Mouse (Mus musculus): ENCODE data around the gene Vkorc1l1. TPM values are rescaled to one million over a fixed set of nuclear protein-coding genes. Genes with fewer than 3 reads are reported as not detected.
A peak's percentile ranks its signal among the peaks of the same experiment; 100 is the strongest.

The Vkorc1l1 gene
- total and polyA plus RNA-seq, 2 experiments from 2014 or later = 22.8 to 87.1 TPM

DNA sequence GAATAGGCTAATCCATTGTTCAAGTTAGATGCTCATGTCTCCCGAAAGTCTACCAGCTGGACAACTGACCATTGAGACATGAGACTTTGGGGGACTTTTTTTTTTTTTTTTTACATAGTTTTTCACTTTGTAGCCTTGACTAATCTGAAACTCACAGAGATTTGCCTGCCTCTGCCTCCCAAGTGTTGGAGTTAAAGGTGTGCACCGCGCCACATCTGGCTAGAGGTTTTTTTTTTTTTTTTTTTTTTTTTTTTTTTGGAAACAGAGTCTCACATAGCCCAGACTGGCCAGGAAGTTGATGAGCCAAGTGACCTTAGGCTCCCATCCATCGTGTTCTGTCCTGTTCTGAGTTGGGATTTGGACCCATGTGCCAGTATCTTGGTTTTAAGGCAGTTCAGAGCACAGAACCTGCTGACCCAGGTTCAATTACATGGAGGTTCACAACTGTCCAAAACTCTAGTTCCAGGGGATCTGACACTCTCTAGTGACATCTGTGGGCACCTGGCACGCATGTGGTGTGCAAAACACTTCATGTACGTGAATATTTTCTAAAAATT lies 66.3 kb downstream of the Vkorc1l1 start:
- Histone ChIP-seq H3K9me3 (ENCODE audit: low read length) (no peaks in the 10 kb centered on the region), H3K4me3 (ENCODE audit: low read depth, low read length) (no peak overlapping the region), H3K27ac (ENCODE audit: low read depth, low read length) (no peak overlapping the region), H3K4me2 (ENCODE audit: low read depth, low read length, poor library complexity, severe bottlenecking) (no peak overlapping the region), H3K4me1 (ENCODE audit: insufficient read depth, low read length) (no peaks in the 10 kb centered on the region), H3K36me3 (ENCODE audit: insufficient read depth, low read length) (peaks cover 11% of the 10 kb centered on the region; the same call in 1 of the 2 replicates), H3K27me3 (ENCODE audit: insufficient read depth, low read length) (no peaks in the 10 kb centered on the region), H3K9ac (replicated peaks; ENCODE audit: low read length, poor library complexity, severe bottlenecking) (no peak overlapping the region)
- DNase-seq (ENCODE audit: low spot score) (no peak), ATAC-seq (ENCODE audit: low FRiP score) (no peak)
- no peak for TF ChIP-seq CTCF (IDR thresholded peaks at IDR 0.05)
- WGBS = 82% methylated on average over 6 of the region's 6 CpGs

GRCm38 (mm10) chr5:130009784-130010183 lies 68.0 kb downstream of the Vkorc1l1 start:
- Histone ChIP-seq H3K9ac (replicated peaks; ENCODE audit: low read length, poor library complexity, severe bottlenecking) (no peak overlapping the region), H3K9me3 (ENCODE audit: low read length) (no peaks in the 10 kb centered on the region), H3K27ac (ENCODE audit: low read depth, low read length) (no peak overlapping the region), H3K4me3 (ENCODE audit: low read depth, low read length) (no peak overlapping the region), H3K36me3 (ENCODE audit: insufficient read depth, low read length) (peaks cover 13% of the 10 kb centered on the region; the same call in 1 of the 2 replicates), H3K4me1 (ENCODE audit: insufficient read depth, low read length) (no peaks in the 10 kb centered on the region), H3K27me3 (ENCODE audit: insufficient read depth, low read length) (no peaks in the 10 kb centered on the region), H3K4me2 (ENCODE audit: low read depth, low read length, poor library complexity, severe bottlenecking) (no peak overlapping the region)
- ATAC-seq (ENCODE audit: low FRiP score) (no peak), DNase-seq (ENCODE audit: low spot score) (no peak)
- no peak for TF ChIP-seq CTCF (IDR thresholded peaks at IDR 0.05)
- 97% methylated on average over 4 of the region's 4 CpGs for WGBS

DNA sequence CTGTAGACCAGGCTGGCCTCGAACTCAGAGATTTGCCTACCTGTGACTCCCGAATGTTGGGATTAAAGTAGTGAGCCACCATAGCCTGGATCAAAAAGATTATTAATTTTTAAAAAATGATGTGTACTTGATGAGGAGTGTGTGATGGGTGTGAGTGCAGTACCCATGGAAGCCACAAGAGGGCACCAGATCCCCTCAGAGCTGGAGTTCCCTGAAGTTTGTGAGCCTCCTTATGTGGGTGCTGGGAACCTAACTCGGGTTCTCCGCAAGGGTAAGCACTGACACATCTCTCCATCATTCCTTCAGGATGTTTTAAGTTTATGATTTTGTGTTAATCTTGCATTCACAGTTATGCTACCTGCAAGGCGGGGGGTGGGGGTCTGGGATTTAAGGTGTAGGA lies 69.2 kb downstream of the Vkorc1l1 start:
- Histone ChIP-seq H3K4me1 (ENCODE audit: insufficient read depth, low read length) (no peaks in the 10 kb centered on the region), H3K27ac (ENCODE audit: low read depth, low read length) (no peak overlapping the region), H3K4me3 (ENCODE audit: low read depth, low read length) (no peak overlapping the region), H3K36me3 (ENCODE audit: insufficient read depth, low read length) (peaks cover 15% of the 10 kb centered on the region), H3K9me3 (ENCODE audit: low read length) (no peaks in the 10 kb centered on the region), H3K27me3 (ENCODE audit: insufficient read depth, low read length) (no peaks in the 10 kb centered on the region), H3K4me2 (ENCODE audit: low read depth, low read length, poor library complexity, severe bottlenecking) (no peak overlapping the region), H3K9ac (replicated peaks; ENCODE audit: low read length, poor library complexity, severe bottlenecking) (no peak overlapping the region)
- DNase-seq (ENCODE audit: low spot score) (no peak), ATAC-seq (ENCODE audit: low FRiP score) (no peak)
- TF ChIP-seq CTCF (IDR thresholded peaks at IDR 0.05) = peak; percentile 52
- WGBS = 96% methylated on average over 5 of the region's 5 CpGs

DNA sequence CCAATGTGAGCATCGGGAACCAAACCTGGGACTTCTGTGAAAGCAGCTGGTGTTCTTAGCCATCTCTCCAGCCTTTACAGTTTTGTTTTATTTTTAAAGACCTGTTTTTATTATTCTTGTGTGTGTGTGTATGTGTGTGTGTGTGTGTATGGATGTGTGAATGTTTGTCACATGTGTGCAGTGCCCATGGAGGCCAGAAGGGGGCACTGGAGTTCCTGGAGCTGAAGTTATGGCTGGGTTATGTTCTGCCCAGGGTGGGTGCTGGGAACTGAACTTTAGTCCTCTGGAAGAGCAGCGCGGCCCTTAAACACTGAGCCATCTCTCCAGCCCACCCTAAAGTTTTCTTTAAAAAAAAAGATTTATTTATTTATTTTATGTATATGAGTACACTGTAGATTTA lies 73.3 kb downstream of the Vkorc1l1 start:
- no peak overlapping the region for H3K9ac ChIP-seq (replicated peaks; ENCODE audit: low read length, poor library complexity, severe bottlenecking)
- H3K9me3 ChIP-seq (ENCODE audit: low read length) = no peaks in the 10 kb centered on the region
- H3K4me1 ChIP-seq (ENCODE audit: insufficient read depth, low read length) = no peaks in the 10 kb centered on the region
- no peak overlapping the region for H3K4me2 ChIP-seq (ENCODE audit: low read depth, low read length, poor library complexity, severe bottlenecking)
- no peak overlapping the region for H3K27ac ChIP-seq (ENCODE audit: low read depth, low read length)
- H3K36me3 ChIP-seq (ENCODE audit: insufficient read depth, low read length) = peaks cover 19% of the 10 kb centered on the region
- 99% methylated on average over 3 of the region's 3 CpGs for WGBS
- no peak for ATAC-seq (ENCODE audit: low FRiP score)
- no peaks in the 10 kb centered on the region for H3K27me3 ChIP-seq (ENCODE audit: insufficient read depth, low read length)
- peak; percentile 23; the same call in 1 of the 2 replicates for TF ChIP-seq CTCF (IDR thresholded peaks at IDR 0.05)
- no peak for DNase-seq (ENCODE audit: low spot score)
- H3K4me3 ChIP-seq (ENCODE audit: low read depth, low read length) = no peak overlapping the region

GRCm38 (mm10) chr5:130019461-130019860 lies 77.7 kb downstream of the Vkorc1l1 start:
- H3K4me2 ChIP-seq (ENCODE audit: low read depth, low read length, poor library complexity, severe bottlenecking) = no peak overlapping the region
- TF ChIP-seq CTCF (IDR thresholded peaks at IDR 0.05) = no peak
- H3K27ac ChIP-seq (ENCODE audit: low read depth, low read length) = no peak overlapping the region
- 83% methylated on average over 8 of the region's 8 CpGs for WGBS
- ATAC-seq (ENCODE audit: low FRiP score) (no peak), DNase-seq (ENCODE audit: low spot score) (no peak)
- H3K4me3 ChIP-seq (ENCODE audit: low read depth, low read length) = no peak overlapping the region
- H3K4me1 ChIP-seq (ENCODE audit: insufficient read depth, low read length) = no peaks in the 10 kb centered on the region
- H3K9me3 ChIP-seq (ENCODE audit: low read length) = no peaks in the 10 kb centered on the region
- peaks cover 6% of the 10 kb centered on the region; the same call in 1 of the 2 replicates for H3K36me3 ChIP-seq (ENCODE audit: insufficient read depth, low read length)
- no peaks in the 10 kb centered on the region for H3K27me3 ChIP-seq (ENCODE audit: insufficient read depth, low read length)
- no peak overlapping the region for H3K9ac ChIP-seq (replicated peaks; ENCODE audit: low read length, poor library complexity, severe bottlenecking)

- H3K9me3 ChIP-seq (ENCODE audit: low read length) = no peaks in the 10 kb centered on the region
- H3K27me3 ChIP-seq (ENCODE audit: insufficient read depth, low read length) = no peaks in the 10 kb centered on the region
- peak; percentile 38 for DNase-seq (ENCODE audit: low spot score)
- ATAC-seq (ENCODE audit: low FRiP score) = no peak
- no peaks in the 10 kb centered on the region for H3K4me1 ChIP-seq (ENCODE audit: insufficient read depth, low read length)
- 55% methylated on average over 5 of the region's 5 CpGs for WGBS
- no peak overlapping the region for H3K9ac ChIP-seq (replicated peaks; ENCODE audit: low read length, poor library complexity, severe bottlenecking)
- no peak for TF ChIP-seq CTCF (IDR thresholded peaks at IDR 0.05)
- H3K4me2 ChIP-seq (ENCODE audit: low read depth, low read length, poor library complexity, severe bottlenecking) = no peak overlapping the region
- H3K36me3 ChIP-seq (ENCODE audit: insufficient read depth, low read length) = no peaks in the 10 kb centered on the region
- no peak overlapping the region for H3K4me3 ChIP-seq (ENCODE audit: low read depth, low read length)
- H3K27ac ChIP-seq (ENCODE audit: low read depth, low read length) = no peak overlapping the region
Measured at GRCm38 (mm10) chr5:130021361-130021966, 79.7 kb downstream of the Vkorc1l1 start.

All from midbrain, postnatal 0 days (tissue).